Mouse (Mus musculus) urinary bladder, postnatal 10 days (tissue): ENCODE measurements around the gene Ltbp3.

ENCODE experiments used
- DNase-seq: peaks from one replicate; pipeline ENCODE4 v3.0.0; 2022; ENCODE audit warnings: low spot score

Ltbp3 gene

GRCm38 (mm10) chr19:5806809-5807205 is 66.1 kb downstream of the Ltbp3 start:
- no peak for DNase-seq

- DNase-seq = no peak
These were observed 67.0 kb downstream of the Ltbp3 start for GRCm38 (mm10) chr19:5807740-5808139.
